Mouse (Mus musculus) left cerebral cortex, postnatal 25 days (tissue): Measurements from ENCODE around the gene Srcin1. TPM values are rescaled to one million over a fixed set of nuclear protein-coding genes. Genes with fewer than 3 reads are reported as not detected.
A peak's percentile ranks its signal among the peaks of the same experiment; 100 is the strongest.

Source experiments
- DNase-seq, 2 experiments: peaks; one replicate each; pipeline ENCODE4 v3.0.0; 2022; ENCODE audit warnings: low spot score in 2 of 2, mixed read lengths in 1 of 2
- intact Hi-C: fragments of 180-260 bp; cut with DNase I; formaldehyde crosslinking; loops from one replicate; pipeline ENCODE4 v1.15.1; 2025
- total RNA-seq, 2 experiments: library from RNA; stranded (reverse); gene quantifications; 2 replicates each; pipeline ENCODE4 v1.2.3; 2021

Srcin1 gene
- total RNA-seq, 2 experiments from 2014 or later: 323 to 339 TPM

DNA sequence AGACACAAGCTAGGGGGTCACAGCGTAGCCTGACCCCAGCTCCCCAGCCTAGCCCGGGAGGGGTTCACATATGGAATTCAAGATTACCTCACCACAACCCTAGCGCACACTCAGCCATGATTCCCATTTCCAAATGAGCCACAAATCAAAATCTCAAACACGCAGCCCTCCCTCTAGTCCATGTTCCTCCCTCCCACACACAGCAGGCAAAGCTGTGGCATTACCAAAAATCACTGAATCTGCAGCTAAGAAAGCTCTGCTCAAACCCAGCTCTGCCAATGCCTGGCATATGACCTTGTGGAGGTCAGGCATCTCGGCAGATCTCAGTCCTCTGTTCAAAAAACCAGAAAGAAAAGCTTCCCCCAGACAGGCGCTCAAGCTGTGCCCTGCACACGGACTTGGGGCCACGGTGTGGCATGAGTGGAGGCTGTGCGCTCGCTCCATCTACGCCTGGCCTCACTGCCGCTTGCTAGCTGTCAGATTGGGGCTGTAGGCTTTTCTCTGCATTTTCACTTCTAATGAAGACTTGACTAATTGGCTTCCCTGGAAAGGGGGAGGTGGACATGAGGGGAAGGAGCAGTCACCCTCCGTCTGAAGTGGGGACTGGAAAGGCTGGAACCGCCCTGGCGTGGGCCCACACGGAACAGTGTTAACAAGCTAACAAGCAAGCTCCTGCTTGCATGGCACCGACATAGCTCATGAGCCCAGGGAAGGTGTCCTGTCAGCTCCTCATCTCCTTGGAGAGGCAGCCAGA, 15.6 kb downstream of the Srcin1 start:
- intact Hi-C loops: no loop called here
- DNase-seq: peak; percentile 52 to 75

- DNase-seq: no peak
- intact Hi-C loops: no loop called here
Observed at GRCm38 (mm10) chr11:97559549-97559948, 16.4 kb downstream of the Srcin1 start.

GRCm38 (mm10) chr11:97557885-97558284, 18.1 kb downstream of the Srcin1 start:
- intact Hi-C loops: loop anchor here (2.0 kb wide), 1 partner anchor 27 kb away; no protein-coding TSS in a partner anchor

DNA sequence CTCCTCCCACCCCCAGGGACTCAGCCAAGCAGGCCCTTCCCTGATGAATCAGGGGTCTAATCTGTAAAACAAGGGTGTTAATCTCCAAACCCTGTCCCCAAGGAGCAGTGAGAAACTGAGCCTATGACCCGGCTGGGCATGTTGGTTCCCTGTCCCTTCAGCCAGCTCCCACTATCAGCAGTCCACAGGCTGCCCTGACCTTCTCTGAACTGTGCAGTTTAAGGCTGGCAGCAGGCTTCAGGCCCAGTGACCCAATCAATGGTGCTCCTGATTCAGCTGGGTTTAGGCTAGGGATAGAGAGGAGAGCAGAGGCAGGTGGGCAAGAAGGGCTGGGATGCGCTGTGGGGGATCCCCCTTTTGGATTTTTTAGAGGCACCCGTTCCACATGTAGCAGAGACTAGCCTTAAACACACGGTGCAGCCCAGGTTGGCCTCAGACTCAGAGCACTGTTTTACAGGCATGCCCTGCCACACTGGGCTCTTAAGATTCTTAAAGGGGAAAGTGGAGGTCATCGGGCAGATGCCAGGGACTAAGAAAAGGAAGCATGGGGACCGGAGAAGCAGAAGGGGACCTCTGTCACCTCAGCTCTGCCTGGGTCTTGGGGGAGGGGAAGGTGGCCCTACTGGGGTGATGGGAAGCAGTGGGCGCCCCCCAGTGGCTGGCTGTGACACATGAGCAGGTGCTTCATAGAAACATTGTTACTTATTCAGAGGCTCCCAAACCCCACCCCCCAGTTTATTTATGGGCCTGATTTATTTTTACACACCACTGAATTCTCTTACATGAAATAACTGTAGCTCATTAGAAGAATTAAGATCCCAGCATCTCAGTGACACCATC, 19.2 kb downstream of the Srcin1 start:
- intact Hi-C loops: loop anchor here (2.0 kb wide), 1 partner anchor 26 kb away; no protein-coding TSS in a partner anchor
- DNase-seq: peak; percentile 83 to 89

More at GRCm38 (mm10) chr11:97557885-97558284, 18.1 kb downstream of the Srcin1 start:
- no peak for DNase-seq

DNA sequence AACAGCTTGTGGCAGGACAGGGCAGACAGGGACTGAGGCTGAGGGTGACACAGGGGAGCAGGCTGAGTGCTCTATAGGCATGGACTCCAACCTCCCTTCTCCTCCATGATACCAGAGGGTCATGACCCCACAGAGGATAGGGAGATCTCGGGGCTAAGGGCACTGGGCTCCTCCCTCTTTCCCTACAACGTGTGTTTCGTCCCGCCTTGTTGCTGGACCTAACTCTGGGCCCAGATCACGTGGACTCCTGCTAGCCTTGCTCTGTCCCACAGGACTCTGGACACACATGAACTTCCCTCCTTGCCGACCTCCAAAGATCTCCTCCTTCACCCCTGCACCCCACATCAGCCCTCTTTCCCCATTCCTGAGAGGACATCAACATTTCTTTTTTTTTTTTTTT, 20.8 kb downstream of the Srcin1 start:
- intact Hi-C loops: no loop called here
- DNase-seq: no peak

GRCm38 (mm10) chr11:97552151-97552550, 23.8 kb downstream of the Srcin1 start:
- DNase-seq: no peak
- intact Hi-C loops: no loop called here

DNA sequence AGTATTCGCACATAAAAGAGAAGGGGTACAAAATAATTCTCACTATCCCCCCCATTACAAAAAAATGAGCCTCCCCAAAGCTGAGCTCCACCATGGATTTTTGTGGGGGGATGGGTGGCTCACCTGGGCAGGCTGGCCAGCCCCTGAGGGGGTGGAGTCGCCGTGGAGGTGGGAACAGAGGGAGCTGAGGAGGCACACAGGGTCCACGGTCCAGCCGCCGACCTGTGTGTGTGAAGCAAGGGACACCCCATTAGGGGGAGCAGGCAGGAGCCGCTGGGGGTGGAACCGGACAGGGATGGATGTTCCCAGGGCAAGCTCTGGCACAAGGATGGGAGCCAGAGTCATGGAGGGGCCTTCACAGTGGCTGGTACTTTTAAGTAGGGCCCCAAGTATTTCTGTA, 27.2 kb downstream of the Srcin1 start:
- DNase-seq: no peak

GRCm38 (mm10) chr11:97547957-97548706, 27.9 kb downstream of the Srcin1 start:
- intact Hi-C loops: no loop called here
- DNase-seq: no peak

More for the DNA sequence above, 27.2 kb downstream of the Srcin1 start:
- intact Hi-C loops: no loop called here

DNA sequence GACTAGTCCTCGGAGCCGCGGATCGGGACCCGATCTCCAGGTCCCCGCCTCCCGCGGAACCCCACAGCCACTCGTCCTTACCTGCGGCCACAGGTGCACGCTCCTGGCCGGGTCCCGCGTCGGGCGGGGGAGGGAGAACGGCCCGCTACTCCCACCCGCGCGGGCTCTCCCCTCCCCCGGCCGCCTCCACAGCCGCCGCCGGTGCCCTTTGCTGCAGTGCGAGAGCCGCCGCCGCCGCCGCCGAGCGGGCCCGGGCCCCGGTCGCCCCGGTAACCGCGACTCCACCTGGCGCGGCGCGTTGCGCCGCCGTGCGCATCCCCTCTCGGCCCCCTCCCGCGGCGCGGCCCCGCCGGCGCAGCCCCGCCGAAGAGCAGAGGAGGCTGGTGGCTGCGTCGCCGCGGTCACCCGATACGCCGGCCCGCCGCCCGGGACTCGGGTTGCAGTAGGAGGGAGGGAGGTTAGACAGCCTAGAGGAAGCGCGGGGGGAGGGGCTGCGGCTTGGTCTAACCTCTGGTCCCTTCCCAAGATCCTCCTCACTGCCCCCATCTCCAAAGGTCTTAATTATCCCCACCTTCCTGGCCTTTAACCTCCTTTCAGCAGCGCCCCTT, 29.1 kb downstream of the Srcin1 start:
- no peak for DNase-seq
- intact Hi-C loops: no loop called here

DNA sequence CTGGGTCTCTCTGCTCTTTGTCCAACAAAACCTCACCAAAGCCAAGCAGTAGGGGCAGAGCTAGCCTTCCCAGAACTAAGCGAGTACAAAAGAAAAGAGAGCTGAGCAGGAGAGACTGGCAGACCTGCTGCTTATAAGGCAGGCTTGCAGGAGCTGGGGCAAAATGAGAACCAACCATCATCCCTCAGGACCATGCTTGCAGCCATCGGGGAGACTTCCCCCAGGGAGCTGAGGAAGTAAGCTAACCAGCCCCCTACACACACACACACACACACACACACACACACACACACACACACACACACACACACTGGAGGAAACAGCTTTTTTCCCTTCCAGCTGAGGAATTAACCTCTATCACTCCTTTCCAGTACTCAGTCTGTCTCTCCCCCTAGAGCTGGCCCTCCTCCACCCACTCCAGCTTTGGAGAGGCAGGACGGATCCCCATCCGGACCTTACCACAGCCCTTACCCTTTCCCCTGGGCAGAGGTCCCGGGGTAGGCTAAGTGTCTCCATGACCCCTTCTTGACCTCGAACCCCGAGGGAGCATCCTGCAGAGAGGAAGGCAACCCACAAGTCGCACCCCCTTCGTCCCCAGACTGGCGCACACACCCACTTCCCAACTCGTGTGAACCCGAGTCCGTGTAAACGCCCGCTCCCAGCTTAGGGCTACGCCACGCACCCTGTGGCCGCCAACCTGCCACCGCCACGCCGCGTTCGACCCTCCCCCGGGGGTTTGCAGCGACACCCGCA, 30.0 kb downstream of the Srcin1 start:
- no peak for DNase-seq
- intact Hi-C loops: no loop called here

DNA sequence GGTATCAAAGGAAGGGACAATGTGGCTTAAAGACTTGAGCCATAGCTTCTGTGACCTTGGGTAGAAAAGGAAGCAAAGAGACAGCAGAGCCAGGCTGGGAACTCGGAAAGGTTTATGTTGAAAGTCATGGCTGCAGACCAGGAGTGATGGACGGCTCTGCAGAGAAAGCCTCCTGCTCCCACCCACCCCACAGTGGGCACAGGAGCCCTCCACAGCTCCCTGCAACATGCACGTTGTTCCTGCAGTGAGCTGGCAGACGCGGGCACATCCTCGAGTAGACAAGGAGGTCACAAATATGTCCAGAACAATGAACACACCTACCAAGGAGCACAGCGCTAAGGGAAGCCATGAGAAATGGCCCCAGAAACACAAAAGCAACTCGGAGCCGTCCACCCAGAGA, 32.1 kb downstream of the Srcin1 start:
- no peak for DNase-seq
- intact Hi-C loops: no loop called here

- peak in 1 of 2 experiments; percentile 62 for DNase-seq
- intact Hi-C loops: no loop called here
Observed at GRCm38 (mm10) chr11:97543181-97543733, 32.7 kb downstream of the Srcin1 start.

GRCm38 (mm10) chr11:97542171-97543150, 33.5 kb downstream of the Srcin1 start:
- no peak for DNase-seq
- intact Hi-C loops: no loop called here

GRCm38 (mm10) chr11:97540604-97541003, 35.4 kb downstream of the Srcin1 start:
- DNase-seq: peak in 1 of 2 experiments; percentile 53
- intact Hi-C loops: no loop called here

GRCm38 (mm10) chr11:97540136-97540535, 35.9 kb downstream of the Srcin1 start:
- no peak for DNase-seq
- intact Hi-C loops: no loop called here

DNA sequence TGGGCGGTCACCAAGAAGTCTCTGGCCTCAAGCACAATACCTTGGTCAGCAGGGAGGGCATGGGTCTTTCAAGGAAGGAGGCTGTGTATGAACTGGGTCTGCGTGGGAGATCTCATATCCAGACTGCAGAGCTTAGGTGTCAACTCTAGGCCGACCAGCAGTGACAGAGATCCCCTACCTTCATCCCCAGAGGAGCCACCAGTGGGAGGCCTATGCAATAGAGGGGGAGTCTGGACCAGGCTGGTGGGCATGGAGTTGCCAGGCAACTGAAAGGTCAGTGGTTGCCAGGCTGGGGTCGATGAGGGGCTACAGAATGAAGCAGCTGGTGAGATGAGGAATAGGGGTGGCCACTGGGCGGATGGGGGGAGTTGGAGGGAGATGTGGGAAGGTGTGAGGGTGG, 36.4 kb downstream of the Srcin1 start:
- DNase-seq: no peak
- intact Hi-C loops: no loop called here

- no peak for DNase-seq
- intact Hi-C loops: no loop called here
Observed at GRCm38 (mm10) chr11:97537580-97538089, 38.4 kb downstream of the Srcin1 start.
